Mouse (Mus musculus): Measurements from ENCODE around the gene Vmn2r44. TPM values are rescaled to one million over a fixed set of nuclear protein-coding genes. Genes with fewer than 3 reads are reported as not detected.
"Not testable (repeated sequence)": the region's sequence is repeated elsewhere in the genome, so short reads cannot be mapped to it uniquely, and the experiment has no call there.

The Vmn2r44 gene
- total RNA-seq (2022) = not detected

DNA sequence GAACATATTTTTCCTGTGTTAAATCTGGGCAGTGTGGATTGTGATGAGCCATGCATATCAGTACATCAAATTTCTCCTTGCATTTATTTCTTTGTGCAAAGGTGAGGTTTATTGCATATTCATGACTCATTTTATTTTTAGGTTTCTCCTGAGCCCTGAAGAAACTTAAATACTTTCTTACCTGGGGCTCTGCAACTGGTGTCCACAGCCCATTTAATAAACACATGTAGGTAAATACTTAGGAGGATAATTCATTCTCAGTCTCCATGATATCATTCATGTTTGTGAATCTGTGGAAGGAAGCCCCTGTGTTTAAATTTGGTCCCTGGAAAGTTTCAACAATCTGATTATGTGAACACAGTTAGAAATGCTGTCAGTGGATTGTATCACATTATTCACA lies at the start of gene Vmn2r44:
Gene Vmn2r44 (minus strand): TSS at position 101 of the 400 bp plus-strand sequence.
- DNase-seq = not testable (repeated sequence)

DNA sequence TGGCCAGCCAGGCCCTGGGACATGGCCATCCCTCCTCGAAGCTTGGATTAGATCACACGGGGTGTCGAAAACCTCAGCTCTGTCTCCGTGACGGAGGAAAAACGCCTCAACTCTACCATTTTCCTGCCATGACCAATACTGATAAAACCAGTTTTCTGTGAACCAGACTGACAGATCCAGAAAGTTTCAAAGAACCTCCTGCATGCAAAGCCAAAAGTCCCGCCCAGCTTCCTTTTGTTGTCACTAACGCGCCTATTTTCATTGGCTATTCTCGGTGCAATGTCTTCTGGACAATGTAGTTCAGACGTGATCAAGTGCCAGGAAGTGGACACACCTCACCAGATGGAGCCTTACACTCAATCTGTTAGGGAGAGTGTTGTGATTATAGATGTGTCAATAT lies 25.3 kb downstream of the Vmn2r44 start:
- peak; percentile 11 for DNase-seq

Other genes starting within 250 kb of the Vmn2r44 start
- gene Vmn2r41, start 221.7 kb downstream of the Vmn2r44 start, total RNA-seq (2022) = not detected
- gene Vmn2r42, start 183.0 kb downstream of the Vmn2r44 start, total RNA-seq (2022) = not detected
- gene Vmn2r43, start 122.7 kb downstream of the Vmn2r44 start, total RNA-seq (2022) = not detected
- not detected for gene Vmn2r45, start 105.7 kb upstream of the Vmn2r44 start, total RNA-seq (2022)

Measured in adrenal gland, adult 8-10 months (tissue).